Mouse (Mus musculus) testis, adult 2 months (tissue): ENCODE measurements around the gene Cacna1c. TPM values are rescaled to one million over a fixed set of nuclear protein-coding genes. Genes with fewer than 3 reads are reported as not detected.

Source experiments
- H3K27ac ChIP-seq: fragments of 200-500 bp; 2 replicates; pipeline ENCODE4 v1.5.1; 2012; ENCODE audit warnings: low read depth, low read length; ENCODE audit not compliant: control insufficient read depth, insufficient read depth
- H3K27me3 ChIP-seq: fragments of 200-500 bp; 2 replicates; pipeline ENCODE4 v1.6.1; 2012; ENCODE audit warnings: mild to moderate bottlenecking, low read length, moderate library complexity; ENCODE audit not compliant: control insufficient read depth, insufficient read depth
- H3K36me3 ChIP-seq: fragments of 200-500 bp; 2 replicates; pipeline ENCODE4 v1.6.1; 2012; ENCODE audit warnings: mild to moderate bottlenecking, low read length; ENCODE audit not compliant: control insufficient read depth, insufficient read depth
- H3K4me1 ChIP-seq: fragments of 200-500 bp; 2 replicates; pipeline ENCODE4 v1.6.1; 2012; ENCODE audit warnings: low read length; ENCODE audit not compliant: control insufficient read depth, insufficient read depth
- H3K4me3 ChIP-seq: fragments of 200-500 bp; 2 replicates; pipeline ENCODE4 v1.5.1; 2012; ENCODE audit warnings: low read depth, mild to moderate bottlenecking, low read length, moderate library complexity, mixed read lengths; ENCODE audit not compliant: control insufficient read depth
- CTCF ChIP-seq: fragments of 200-500 bp; IDR thresholded peaks from 2 replicates; pipeline ENCODE4 v1.5.1; 2012; ENCODE audit warnings: low read depth, mild to moderate bottlenecking, inconsistent platforms, low read length, moderate library complexity; ENCODE audit not compliant: control insufficient read depth, insufficient read depth, insufficient replicate concordance
- POLR2A ChIP-seq: fragments of 200-500 bp; IDR thresholded peaks from 2 replicates; pipeline ENCODE4 v1.6.1; 2012; ENCODE audit warnings: low read depth, mild to moderate bottlenecking, inconsistent platforms, low read length, moderate library complexity; ENCODE audit not compliant: control insufficient read depth
- polyA plus RNA-seq: library from polyadenylated mRNA; depleted of rRNA; stranded (reverse); fragments of >200 nt; gene quantifications from 2 replicates; pipeline ENCODE4 v1.2.3, GENCODE M21; 2012

The Cacna1c gene
- polyA plus RNA-seq, 1 experiment = 1.8 TPM

- Histone ChIP-seq H3K36me3 (no peaks in the 10 kb centered on the region), H3K4me1 (no peaks in the 10 kb centered on the region; the same call in 1 of the 2 replicates), H3K4me3 (no peak overlapping the region), H3K27me3 (no peaks in the 10 kb centered on the region), H3K27ac (no peak overlapping the region)
- TF ChIP-seq POLR2A (no peak), CTCF (no peak)
These were observed 482.9 kb downstream of the Cacna1c start for GRCm38 (mm10) chr6:118713286-118713685.

- Histone ChIP-seq H3K27me3 (no peaks in the 10 kb centered on the region), H3K36me3 (no peaks in the 10 kb centered on the region), H3K4me3 (no peak overlapping the region), H3K27ac (no peak overlapping the region), H3K4me1 (no peaks in the 10 kb centered on the region; the same call in 1 of the 2 replicates)
- no peak for TF ChIP-seq CTCF
These were observed 484.4 kb downstream of the Cacna1c start for GRCm38 (mm10) chr6:118711677-118712322.

GRCm38 (mm10) chr6:118707066-118707465 is 489.2 kb downstream of the Cacna1c start:
- Histone ChIP-seq H3K36me3 (no peaks in the 10 kb centered on the region), H3K4me1 (no peaks in the 10 kb centered on the region; the same call in 1 of the 2 replicates), H3K27me3 (no peaks in the 10 kb centered on the region), H3K27ac (no peak overlapping the region), H3K4me3 (no peak overlapping the region)
- no peak for TF ChIP-seq POLR2A
- TF ChIP-seq CTCF = no peak

- Histone ChIP-seq H3K27ac (no peak overlapping the region), H3K36me3 (no peaks in the 10 kb centered on the region), H3K27me3 (no peaks in the 10 kb centered on the region), H3K4me1 (no peaks in the 10 kb centered on the region; the same call in 1 of the 2 replicates), H3K4me3 (no peak overlapping the region)
- TF ChIP-seq CTCF = no peak
These were observed 490.4 kb downstream of the Cacna1c start for GRCm38 (mm10) chr6:118705840-118706239.

- Histone ChIP-seq H3K4me3 (no peak overlapping the region), H3K36me3 (no peaks in the 10 kb centered on the region), H3K27me3 (no peaks in the 10 kb centered on the region), H3K27ac (no peak overlapping the region), H3K4me1 (no peaks in the 10 kb centered on the region; the same call in 1 of the 2 replicates)
- TF ChIP-seq CTCF (no peak), POLR2A (no peak)
These were observed 501.6 kb downstream of the Cacna1c start for GRCm38 (mm10) chr6:118694626-118695025.

- no peaks in the 10 kb centered on the region for H3K27me3 ChIP-seq
- no peak overlapping the region for H3K27ac ChIP-seq
- H3K4me1 ChIP-seq = no peaks in the 10 kb centered on the region
- TF ChIP-seq POLR2A (no peak), CTCF (no peak)
- H3K36me3 ChIP-seq = no peaks in the 10 kb centered on the region
- no peak overlapping the region for H3K4me3 ChIP-seq
These were observed 506.8 kb downstream of the Cacna1c start for GRCm38 (mm10) chr6:118689447-118689846.

- no peak for TF ChIP-seq CTCF
- no peak for TF ChIP-seq POLR2A
- Histone ChIP-seq H3K4me1 (no peaks in the 10 kb centered on the region), H3K36me3 (no peaks in the 10 kb centered on the region), H3K4me3 (no peak overlapping the region), H3K27ac (no peak overlapping the region), H3K27me3 (no peaks in the 10 kb centered on the region)
These were observed 507.4 kb downstream of the Cacna1c start for GRCm38 (mm10) chr6:118688856-118689255.
